Mouse (Mus musculus) forebrain, postnatal 0 days (tissue): Measurements from ENCODE around the gene Ikzf3. TPM values are rescaled to one million over a fixed set of nuclear protein-coding genes. Genes with fewer than 3 reads are reported as not detected.
A peak's percentile ranks its signal among the peaks of the same experiment; 100 is the strongest.

Experiments used
- ATAC-seq: fragments of 200-750 bp; cut with Nextera tagmentation; 2 replicates; pipeline ENCODE4 v1.8.0; 2017; ENCODE audit warnings: mild to moderate bottlenecking, moderate library complexity
- DNase-seq: peaks from one replicate; pipeline ENCODE4 v3.0.0-alpha.2; 2015
- H3K27ac ChIP-seq: fragments of 300-500 bp; sonication (generic); 2 replicates; pipeline ENCODE4 v1.5.1; 2014; ENCODE audit warnings: low read depth, mild to moderate bottlenecking, antibody characterized with exemption, low read length, moderate library complexity, mixed read lengths
- H3K27me3 ChIP-seq: fragments of 300-500 bp; sonication (generic); 2 replicates; pipeline ENCODE4 v1.6.1; 2014; ENCODE audit warnings: mild to moderate bottlenecking, low read length, mixed read lengths; ENCODE audit not compliant: insufficient read depth
- H3K36me3 ChIP-seq: fragments of 300-500 bp; sonication (generic); 2 replicates; pipeline ENCODE4 v1.6.1; 2014; ENCODE audit warnings: mild to moderate bottlenecking, moderate library complexity; ENCODE audit not compliant: insufficient read depth
- H3K4me1 ChIP-seq: fragments of 300-500 bp; sonication (generic); 2 replicates; pipeline ENCODE4 v1.6.1; 2014; ENCODE audit warnings: antibody characterized with exemption; ENCODE audit not compliant: insufficient read depth
- H3K4me2 ChIP-seq: fragments of 300-500 bp; sonication (generic); 2 replicates; pipeline ENCODE4 v1.6.1; 2014; ENCODE audit warnings: low read depth, mild to moderate bottlenecking, moderate library complexity
- H3K4me3 ChIP-seq: fragments of 300-500 bp; sonication (generic); 2 replicates; pipeline ENCODE4 v1.5.1; 2014; ENCODE audit warnings: low read depth, low read length, mixed read lengths
- H3K9ac ChIP-seq: fragments of 300-500 bp; sonication (generic); 2 replicates; pipeline ENCODE4 v1.6.1; 2014; ENCODE audit warnings: mild to moderate bottlenecking
- H3K9me3 ChIP-seq: fragments of 300-500 bp; sonication (generic); 2 replicates; pipeline ENCODE4 v1.6.1; 2016; ENCODE audit warnings: low read length
- CTCF ChIP-seq: sonication (generic); IDR thresholded peaks from 2 replicates; pipeline ENCODE4 v1.5.1; 2016; ENCODE audit warnings: antibody characterized with exemption, control low read depth, low read depth
- WGBS: fragments of 180-500 bp; shearing (Covaris S2); extraction: QIAGEN DNeasy Blood & Tissue Kit; methylation state at CpG from one replicate; pipeline ENCODE4 v1.1.7; 2014; 5-methylcytosine and 5-hydroxymethylcytosine counted together
- polyA plus RNA-seq: library from polyadenylated mRNA; unstranded; fragments of >200 nt; fragmentation: Nextera tagmentation; extraction: Ambion mirVana; gene quantifications from 2 replicates; pipeline ENCODE4 v1.2.1, GENCODE M21; 2015
- total RNA-seq: library from RNA; depleted of rRNA; stranded (reverse); fragments of >200 nt; gene quantifications from 2 replicates; pipeline ENCODE4 v1.2.3, GENCODE M21; 2014

The Ikzf3 gene
- total and polyA plus RNA-seq, 2 experiments from 2014 or later, result 0.14 to 0.21 TPM

- Histone ChIP-seq H3K4me2 (no peak overlapping the region), H3K4me3 (no peak overlapping the region), H3K4me1 (no peaks in the 10 kb centered on the region), H3K9me3 (no peaks in the 10 kb centered on the region), H3K9ac (no peak overlapping the region), H3K27ac (no peak overlapping the region), H3K36me3 (no peaks in the 10 kb centered on the region), H3K27me3 (peaks cover 12% of the 10 kb centered on the region)
- no peak for TF ChIP-seq CTCF
- WGBS, result 58% methylated on average over 6 of the region's 6 CpGs
- DNase-seq (no peak), ATAC-seq (no peak)
Measured at GRCm38 (mm10) chr11:98461109-98461720, 84.6 kb downstream of the Ikzf3 start.

DNA sequence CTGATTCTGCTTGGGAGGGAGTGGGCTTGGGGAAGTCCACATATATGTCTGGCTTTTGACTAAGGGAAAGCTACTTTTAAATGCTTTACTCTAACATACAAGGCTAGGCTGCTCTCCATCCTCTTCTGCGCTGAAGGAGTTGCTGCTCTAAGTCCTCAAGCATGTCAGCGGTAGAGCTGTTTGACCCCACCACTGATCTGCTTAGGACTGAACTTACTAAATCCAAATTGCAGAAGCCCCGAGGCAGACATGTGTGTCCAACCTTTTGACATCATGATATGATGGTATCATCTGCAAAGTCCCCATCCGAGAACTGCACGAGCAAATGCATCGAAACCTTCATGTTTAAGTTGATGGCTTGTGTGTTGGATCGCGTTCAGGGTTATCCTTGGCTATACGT is 86.0 kb downstream of the Ikzf3 start:
- H3K4me3 ChIP-seq, result no peak overlapping the region
- no peak overlapping the region for H3K27ac ChIP-seq
- H3K9ac ChIP-seq, result no peak overlapping the region
- no peak for ATAC-seq
- no peaks in the 10 kb centered on the region for H3K4me1 ChIP-seq
- no peaks in the 10 kb centered on the region for H3K9me3 ChIP-seq
- DNase-seq, result no peak
- TF ChIP-seq CTCF, result no peak
- 82% methylated on average over 9 of the region's 9 CpGs for WGBS
- no peaks in the 10 kb centered on the region for H3K36me3 ChIP-seq
- H3K27me3 ChIP-seq, result peaks cover 12% of the 10 kb centered on the region
- no peak overlapping the region for H3K4me2 ChIP-seq

DNA sequence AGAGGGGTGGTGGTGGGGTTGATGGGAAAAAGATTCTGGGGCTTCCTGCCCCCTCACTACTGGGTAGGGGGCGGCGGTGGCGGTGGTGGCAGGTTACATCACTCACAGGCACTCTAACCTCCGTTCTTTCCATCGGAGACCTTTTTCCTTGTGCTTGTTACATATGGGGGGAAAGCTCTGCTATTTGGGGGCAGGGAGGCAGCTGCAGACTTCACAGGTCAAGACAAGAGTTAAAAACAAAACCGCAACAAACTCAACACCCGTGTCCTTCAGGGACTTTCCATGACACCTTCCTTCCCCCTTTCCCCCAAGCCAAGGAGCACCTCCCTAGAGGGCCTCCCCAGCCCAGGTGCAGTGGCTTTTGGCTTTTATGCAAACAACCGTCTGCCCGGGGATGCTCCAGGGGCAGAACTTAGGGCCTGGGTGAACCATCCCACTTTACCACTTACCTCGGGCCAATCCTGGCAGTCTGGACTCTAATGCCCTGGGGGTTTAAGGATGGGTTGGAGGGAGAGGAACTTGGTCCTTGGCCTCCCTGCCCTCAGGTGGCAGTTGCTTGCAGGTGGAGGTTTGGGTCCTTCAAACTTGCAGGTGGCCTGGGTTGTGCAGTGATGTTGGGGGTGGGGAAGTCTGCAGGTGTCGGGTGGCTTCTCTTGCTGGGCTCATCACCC is 86.6 kb downstream of the Ikzf3 start:
- Histone ChIP-seq H3K4me2 (no peak overlapping the region), H3K27ac (no peak overlapping the region), H3K4me3 (no peak overlapping the region), H3K27me3 (peaks cover 12% of the 10 kb centered on the region), H3K9me3 (no peaks in the 10 kb centered on the region), H3K36me3 (no peaks in the 10 kb centered on the region), H3K4me1 (no peaks in the 10 kb centered on the region), H3K9ac (no peak overlapping the region)
- no peak for DNase-seq
- no peak for ATAC-seq
- no peak for TF ChIP-seq CTCF
- WGBS, result 25% methylated on average over 11 of the region's 11 CpGs

- Histone ChIP-seq H3K4me3 (peak overlapping the region; percentile 56), H3K36me3 (no peaks in the 10 kb centered on the region), H3K27me3 (peaks cover 12% of the 10 kb centered on the region), H3K4me2 (peak overlapping the region; percentile 78), H3K4me1 (no peaks in the 10 kb centered on the region), H3K27ac (0 out of 2 replicates have a peak overlapping the region, but pooled peaks have one; percentile 45), H3K9me3 (no peaks in the 10 kb centered on the region), H3K9ac (peak overlapping the region; percentile 59)
- WGBS, result 6% methylated on average over 26 of the region's 30 CpGs
- TF ChIP-seq CTCF, result no peak
- ATAC-seq (peak; percentile 34), DNase-seq (no peak)
Measured at GRCm38 (mm10) chr11:98458121-98458990, 87.5 kb downstream of the Ikzf3 start.

- TF ChIP-seq CTCF, result peak; percentile 71
- peak overlapping the region; percentile 56 for H3K4me3 ChIP-seq
- peaks cover 12% of the 10 kb centered on the region for H3K27me3 ChIP-seq
- 2% methylated on average over 48 of the region's 64 CpGs for WGBS
- peak overlapping the region; percentile 54; the same call in 1 of the 2 replicates for H3K27ac ChIP-seq
- no peaks in the 10 kb centered on the region for H3K36me3 ChIP-seq
- H3K9ac ChIP-seq, result peak overlapping the region; percentile 59
- DNase-seq (peak; percentile 92), ATAC-seq (peak; percentile 86)
- no peaks in the 10 kb centered on the region for H3K9me3 ChIP-seq
- H3K4me1 ChIP-seq, result no peaks in the 10 kb centered on the region
- peak overlapping the region; percentile 78 for H3K4me2 ChIP-seq
Measured at GRCm38 (mm10) chr11:98457367-98458120, 88.3 kb downstream of the Ikzf3 start.

DNA sequence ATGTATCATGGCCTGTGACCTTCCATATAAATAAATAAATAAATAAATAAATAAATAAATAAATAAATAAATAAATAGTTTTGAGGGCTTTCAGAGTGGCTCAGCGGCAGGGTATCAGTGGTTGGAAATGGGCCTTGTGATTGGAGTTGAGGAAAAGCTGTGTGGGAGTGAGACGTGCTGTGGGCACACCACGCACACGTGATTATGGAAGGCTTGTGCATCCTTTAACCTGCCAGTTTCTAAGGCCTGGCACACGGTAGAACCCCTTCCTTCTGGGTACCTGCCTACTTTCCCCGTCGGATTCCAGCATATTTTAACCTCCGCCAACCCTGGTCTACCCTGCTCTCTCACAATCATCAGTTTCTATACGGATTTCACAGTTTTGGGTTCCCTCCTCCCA is 88.9 kb downstream of the Ikzf3 start:
- TF ChIP-seq CTCF, result no peak
- H3K36me3 ChIP-seq, result no peaks in the 10 kb centered on the region
- WGBS, result 22% methylated on average over 9 of the region's 9 CpGs
- peak overlapping the region; percentile 78 for H3K4me2 ChIP-seq
- no peaks in the 10 kb centered on the region for H3K9me3 ChIP-seq
- H3K27ac ChIP-seq, result peak overlapping the region; percentile 54; the same call in 1 of the 2 replicates
- no peaks in the 10 kb centered on the region for H3K4me1 ChIP-seq
- peaks cover 12% of the 10 kb centered on the region for H3K27me3 ChIP-seq
- H3K9ac ChIP-seq, result peak overlapping the region; percentile 55
- H3K4me3 ChIP-seq, result peak overlapping the region; percentile 56
- ATAC-seq (peak; percentile 28; the same call in 1 of the 2 replicates), DNase-seq (no peak)
